Mouse (Mus musculus) thymus, postnatal 4 days (tissue): ENCODE results near the gene Tsga10.
"Not testable (repeated sequence)": the region's sequence is repeated elsewhere in the genome, so short reads cannot be mapped to it uniquely, and the experiment has no call there.

Experiments used
- DNase-seq: peaks from one replicate; pipeline ENCODE4 v3.0.0; 2021

Tsga10 gene

DNA sequence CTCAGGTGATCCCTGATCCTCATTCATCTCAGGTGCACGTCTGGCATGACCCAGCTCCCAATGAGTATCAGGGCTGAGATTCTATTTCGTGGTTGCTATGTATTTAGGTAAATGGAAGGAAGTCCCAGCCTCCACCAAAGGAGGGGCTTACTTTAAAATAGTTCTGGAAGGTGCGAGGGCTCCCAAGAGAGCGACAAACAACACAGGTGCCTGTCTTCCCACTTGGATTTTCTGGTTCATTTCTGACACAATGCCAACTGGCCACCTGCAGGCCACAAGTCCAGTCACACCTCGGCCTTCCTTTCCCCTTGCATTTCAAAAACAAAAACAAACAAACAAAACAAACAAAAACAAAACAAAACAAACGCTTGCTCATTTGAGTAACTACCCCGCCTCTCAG lies 147.7 kb downstream of the Tsga10 start:
- no peak for DNase-seq

DNA sequence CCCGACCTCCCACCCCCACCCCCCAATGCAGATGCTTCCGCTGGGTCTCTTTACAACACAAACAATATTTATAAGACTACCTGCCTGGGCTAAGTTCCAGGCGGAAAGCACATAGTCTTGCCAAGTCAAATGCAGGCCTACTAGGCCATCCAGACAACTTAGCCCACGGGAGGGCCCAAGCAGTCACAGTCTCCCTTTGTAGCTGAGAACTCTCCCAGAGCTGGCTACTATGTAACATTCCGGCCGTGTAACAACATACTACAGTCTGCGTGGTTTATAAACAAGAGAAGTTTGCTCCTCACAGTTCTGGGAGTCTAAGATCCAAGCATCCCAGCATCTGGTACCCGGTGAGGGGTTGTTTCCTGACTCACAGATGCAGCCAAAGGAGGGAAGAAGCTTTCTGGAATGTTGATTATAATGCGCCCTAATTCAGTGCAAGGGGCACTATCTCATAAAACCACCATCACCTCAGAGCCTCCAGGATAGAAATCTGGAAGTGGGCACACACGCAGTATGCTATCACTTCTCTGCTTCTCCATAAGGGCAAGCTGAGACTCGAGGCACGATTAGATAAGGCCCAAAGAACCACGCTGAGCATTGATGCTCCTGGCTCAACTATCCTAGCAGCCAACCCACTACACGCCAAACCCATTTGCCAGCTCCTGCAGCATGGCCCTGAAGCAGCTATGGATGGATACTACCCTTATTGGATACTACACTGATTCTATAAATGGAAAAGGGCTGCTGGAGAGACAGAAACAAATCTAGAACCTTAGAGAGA lies 148.6 kb downstream of the Tsga10 start:
- DNase-seq = no peak

DNA sequence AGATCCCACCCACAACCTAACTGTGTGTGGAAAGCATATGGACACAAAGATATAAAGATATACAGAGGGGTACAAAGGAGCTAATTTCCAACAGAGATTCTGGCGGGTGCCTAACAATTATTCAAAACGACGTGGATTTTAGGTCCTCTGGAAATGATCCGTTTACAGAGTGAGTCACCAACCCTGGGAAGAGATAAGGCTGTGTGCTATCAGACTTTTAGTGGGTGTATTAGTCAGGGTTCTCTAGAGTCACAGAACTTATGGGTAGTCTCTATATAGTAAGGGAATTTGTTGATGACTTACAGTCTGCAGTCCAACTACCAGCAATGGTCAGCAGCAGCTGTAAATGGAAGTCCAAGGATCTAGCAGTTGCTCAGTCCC lies 153.9 kb downstream of the Tsga10 start:
- not testable (repeated sequence) for DNase-seq

DNA sequence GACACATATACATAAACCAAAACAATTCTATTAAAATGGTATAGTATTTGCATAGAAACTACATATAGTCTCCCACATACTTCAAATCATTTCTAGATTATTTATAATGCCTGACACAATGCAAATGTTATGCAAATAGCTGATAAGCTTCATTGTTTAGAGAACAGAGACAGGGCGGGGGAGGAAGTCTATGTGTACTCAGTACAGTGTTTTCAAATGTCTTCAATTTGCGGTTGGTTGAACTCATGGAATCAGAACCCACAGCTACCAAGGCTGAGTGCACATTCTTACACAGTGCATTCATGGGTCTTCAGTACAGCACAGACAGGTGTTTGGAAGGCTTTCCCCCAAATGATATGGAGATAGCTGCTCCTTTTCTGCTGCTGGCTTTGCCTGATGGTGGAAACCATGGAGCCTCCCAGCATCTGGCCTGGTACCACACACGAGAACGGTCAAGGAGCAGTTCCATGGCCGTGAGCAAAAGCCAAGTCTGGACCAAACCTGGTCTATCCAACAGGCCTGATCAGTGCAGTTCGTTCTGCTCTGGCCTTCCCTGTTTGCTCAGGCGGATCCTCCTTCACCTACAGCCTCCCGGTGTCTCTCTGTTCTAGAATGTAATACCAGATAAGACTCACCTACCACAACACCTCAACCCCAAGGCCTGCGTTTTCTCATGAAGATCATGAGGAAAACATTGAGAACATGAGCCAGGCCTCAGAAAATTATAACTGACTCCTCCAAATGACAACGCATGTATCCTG lies 154.5 kb downstream of the Tsga10 start:
- no peak for DNase-seq

DNA sequence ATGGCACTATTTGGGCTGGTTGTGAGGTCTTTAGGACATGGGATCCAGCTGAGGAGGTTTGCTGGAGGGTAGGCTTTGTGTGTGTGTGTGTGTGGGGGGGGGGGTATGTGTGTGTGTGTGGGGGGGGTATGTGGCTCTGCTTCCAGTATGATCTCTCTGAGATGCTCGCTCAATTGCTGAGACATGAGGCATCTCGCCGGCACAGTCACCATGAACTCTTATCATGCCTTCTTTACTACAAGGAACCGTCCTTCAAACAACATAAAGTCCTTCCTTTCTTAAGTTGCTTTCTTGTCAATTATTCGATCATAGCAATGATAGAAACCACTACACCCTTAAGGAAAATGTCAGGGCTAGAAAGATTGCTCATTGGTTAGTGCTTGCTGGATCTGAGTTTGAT lies 155.1 kb downstream of the Tsga10 start:
- DNase-seq = no peak

DNA sequence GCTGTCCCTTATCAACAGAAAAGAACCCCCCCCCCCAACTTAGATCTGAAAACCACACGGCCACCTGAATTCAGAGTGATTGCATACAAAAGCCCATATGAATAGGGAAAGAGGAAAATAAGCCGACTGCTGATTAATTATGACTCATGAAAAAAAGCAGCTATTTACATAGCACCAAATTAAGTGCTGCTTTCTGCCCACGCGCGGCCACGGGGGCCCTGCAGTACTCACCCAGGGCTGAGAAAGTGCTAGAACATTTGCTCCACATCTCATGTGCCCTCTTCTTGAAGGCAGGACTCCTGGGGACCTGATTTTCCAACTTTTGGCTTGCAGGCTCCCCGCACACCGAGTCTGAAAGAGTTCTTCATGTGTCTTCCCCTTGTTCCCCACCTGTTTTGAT lies 156.5 kb downstream of the Tsga10 start:
- no peak for DNase-seq

DNA sequence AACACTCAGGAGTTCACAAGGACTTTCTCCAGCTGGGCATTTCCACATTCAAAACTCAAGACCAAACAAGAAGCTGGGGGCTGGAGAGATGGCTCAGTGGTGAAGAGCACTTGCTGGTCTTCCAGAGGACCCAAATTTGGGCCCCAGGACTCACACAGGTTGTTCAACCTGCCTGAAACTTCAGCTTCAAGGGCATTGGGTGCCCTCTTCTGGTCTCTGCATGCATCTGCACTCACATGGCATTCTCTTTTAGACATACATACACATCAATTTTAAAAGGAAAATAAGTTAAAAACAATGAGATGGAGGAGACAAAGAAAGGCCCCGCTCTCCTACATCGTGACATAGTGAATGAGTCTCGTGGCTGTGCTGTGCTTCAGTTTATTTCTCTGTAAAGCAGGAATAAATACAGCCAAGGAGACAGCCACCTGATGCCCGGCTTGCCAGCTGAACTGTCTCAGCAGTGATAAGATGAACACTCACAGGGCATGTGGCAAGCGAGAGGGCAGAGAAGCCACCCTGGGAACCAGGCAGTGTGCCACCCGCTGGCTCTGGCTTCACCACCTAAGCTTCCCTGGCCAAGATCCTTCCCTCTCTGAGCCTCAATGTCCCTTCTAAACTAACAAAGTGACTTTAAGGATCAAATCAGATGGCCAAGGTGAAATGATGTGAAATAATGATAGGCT lies 157.8 kb downstream of the Tsga10 start:
- no peak for DNase-seq
